Mouse (Mus musculus) brain, embryonic 14.5 days (tissue): ENCODE data around the gene Atraid. TPM values are rescaled to one million over a fixed set of nuclear protein-coding genes. Genes with fewer than 3 reads are reported as not detected.
A peak's percentile ranks its signal among the peaks of the same experiment; 100 is the strongest.

Experiments
- DNase-seq: peaks from one replicate; pipeline ENCODE4 v3.0.0-alpha.2; 2011; ENCODE audit warnings: low read depth
- CTCF ChIP-seq: fragments of 200-500 bp; IDR thresholded peaks from 2 replicates; pipeline ENCODE4 v1.5.1; 2012; ENCODE audit warnings: inconsistent platforms, mild to moderate bottlenecking, moderate library complexity, borderline replicate concordance; ENCODE audit not compliant: insufficient read depth, insufficient read length; ENCODE audit errors: extremely low read depth
- POLR2A ChIP-seq: fragments of 200-500 bp; IDR thresholded peaks from 2 replicates; pipeline ENCODE4 v1.6.1; 2012; ENCODE audit warnings: mild to moderate bottlenecking, inconsistent platforms, borderline replicate concordance; ENCODE audit not compliant: poor library complexity, insufficient read depth, insufficient read length, severe bottlenecking; ENCODE audit errors: extremely low read depth
- polyA plus RNA-seq: library from polyadenylated mRNA; depleted of rRNA; stranded (reverse); fragments of >200 nt; gene quantifications from 2 replicates; pipeline ENCODE4 v1.2.3, GENCODE M21; 2012

Atraid gene
- polyA plus RNA-seq, 1 experiment: 122 TPM

DNA sequence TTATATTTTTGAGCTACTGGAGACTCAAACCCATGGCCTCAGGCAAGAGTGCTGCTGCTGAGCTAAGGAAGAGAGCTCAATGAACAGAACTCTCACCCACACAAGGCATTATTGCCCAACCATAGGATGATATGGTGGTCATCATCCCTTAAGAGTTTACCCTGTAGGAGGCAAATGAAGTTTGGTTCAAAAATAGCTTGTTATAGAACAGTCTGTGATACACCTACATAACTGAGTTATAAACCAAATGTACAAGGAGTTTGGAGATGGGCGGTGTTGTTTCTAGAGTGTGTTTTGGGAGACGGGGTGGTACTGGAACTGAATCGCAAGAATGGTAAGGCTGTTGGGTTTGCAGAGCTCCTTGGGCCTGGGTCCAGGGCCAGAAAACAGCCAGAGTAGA lies 21.7 kb downstream of the Atraid start:
- TF ChIP-seq CTCF (no peak), POLR2A (no peak)
- DNase-seq: no peak

DNA sequence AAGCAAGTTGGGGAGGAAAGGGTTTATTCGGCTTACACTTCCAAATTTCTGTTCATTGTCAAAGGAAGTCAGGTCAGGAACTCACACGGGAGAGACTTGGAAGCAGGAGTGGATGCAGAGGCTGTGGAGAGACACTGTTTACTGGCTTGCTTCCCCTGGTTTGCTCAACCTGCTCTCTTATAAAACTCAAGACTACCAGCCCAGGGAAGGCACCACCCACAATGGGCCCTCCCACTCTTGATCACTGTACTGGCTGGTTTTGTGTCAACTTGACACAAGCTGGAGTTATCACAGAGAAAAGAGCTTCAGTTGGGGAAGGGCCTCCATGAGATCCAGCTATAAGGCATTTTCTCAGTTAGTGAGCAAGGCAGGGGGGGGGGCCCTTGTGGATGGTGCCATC lies 22.9 kb downstream of the Atraid start:
- TF ChIP-seq POLR2A: no peak
- no peak for TF ChIP-seq CTCF
- no peak for DNase-seq

- TF ChIP-seq CTCF: no peak
- TF ChIP-seq POLR2A: no peak
- no peak for DNase-seq
These were observed 23.7 kb downstream of the Atraid start for GRCm38 (mm10) chr5:31071821-31072220.

DNA sequence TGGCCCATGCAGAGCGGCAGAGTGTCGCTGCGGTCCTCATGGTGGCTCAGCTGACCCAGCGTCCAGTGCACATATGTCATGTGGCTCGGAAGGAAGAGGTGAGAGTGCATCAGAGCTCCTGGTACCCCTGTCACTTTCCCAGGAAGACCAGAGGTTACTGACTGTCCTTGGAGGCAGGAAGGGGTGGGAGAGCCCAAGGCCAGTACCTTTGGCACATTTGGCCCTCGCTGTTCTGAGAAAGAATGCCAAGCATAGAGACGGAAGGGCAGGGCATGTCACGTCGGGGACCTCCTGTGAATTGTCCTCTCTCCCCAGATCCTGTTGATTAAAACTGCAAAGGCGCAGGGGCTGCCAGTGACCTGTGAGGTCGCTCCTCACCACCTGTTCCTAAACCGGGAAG lies 25.1 kb downstream of the Atraid start:
- DNase-seq: no peak
- TF ChIP-seq POLR2A (no peak), CTCF (no peak)

DNA sequence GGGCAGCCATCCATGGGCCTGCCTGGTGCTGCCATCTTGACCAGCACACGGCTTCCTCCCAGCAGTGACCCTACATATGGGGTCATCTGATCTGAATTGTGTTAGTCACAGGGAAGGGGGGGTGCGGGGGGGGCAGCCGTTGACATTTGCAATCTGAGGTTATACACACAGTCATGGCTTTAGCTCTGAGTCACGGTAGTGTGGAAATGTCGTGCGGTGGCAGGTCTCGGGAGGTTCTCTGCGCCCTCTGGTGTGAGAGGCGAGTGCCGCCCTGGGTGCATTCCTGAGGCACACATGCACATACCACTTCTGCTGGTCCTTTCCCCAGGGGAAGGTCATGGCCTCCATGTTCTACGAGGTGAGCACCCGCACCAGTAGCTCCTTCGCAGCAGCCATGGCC lies 28.2 kb downstream of the Atraid start:
- no peak for DNase-seq
- TF ChIP-seq POLR2A (no peak), CTCF (no peak)

DNA sequence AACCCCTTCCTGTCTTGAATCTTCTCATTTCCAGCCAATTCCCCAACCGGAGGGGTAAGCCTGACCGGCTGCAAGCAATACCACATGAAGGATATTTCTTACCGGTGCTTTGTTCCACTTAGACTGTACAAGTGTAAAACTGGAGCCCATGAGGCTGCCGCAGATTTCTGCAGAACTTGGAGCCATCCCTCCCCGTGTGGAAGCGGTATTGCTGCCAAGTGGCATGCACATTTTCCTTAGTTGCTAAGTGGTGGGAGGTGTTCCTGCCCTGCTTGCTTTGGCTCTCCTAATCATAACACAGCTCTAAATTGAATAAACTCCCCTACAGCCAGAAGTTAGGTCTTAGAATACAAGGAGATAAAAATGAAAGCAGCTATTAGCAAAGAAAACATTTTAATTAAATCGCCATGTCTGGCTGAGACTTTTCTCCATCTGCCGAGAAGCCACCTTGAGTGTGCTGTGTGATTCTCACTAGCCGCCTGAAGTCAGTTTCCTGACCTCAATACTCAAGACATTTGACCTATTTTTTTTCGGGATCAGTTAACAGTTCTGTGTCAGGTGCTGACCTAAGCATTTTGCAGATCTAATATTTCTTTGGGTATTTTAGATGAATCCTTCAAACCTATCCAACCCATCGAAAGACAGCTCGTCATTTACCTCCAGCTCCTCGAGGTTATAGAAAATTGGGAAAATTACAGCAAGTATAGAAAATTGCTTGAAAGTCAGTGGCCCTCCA lies 32.1 kb downstream of the Atraid start:
- DNase-seq: peak; percentile 39
- TF ChIP-seq POLR2A (no peak), CTCF (no peak)

DNA sequence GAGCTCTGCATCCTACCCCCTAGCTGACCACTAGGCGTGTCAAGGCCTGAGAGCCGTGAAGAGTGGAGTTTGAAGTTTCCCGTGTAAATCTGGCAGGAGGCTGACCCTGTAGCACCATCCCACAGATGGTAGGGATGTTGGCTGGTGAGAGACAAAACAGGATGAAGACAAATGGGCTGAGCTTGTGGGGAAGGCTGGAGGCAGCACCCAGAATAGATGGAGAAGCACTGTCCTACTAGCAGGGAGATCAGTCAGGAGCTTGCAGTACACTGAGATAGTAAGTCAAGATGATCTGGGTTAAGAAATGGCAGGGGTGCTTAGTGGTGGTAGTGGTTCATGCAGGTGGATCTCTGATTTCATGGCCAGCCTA lies 32.7 kb downstream of the Atraid start:
- DNase-seq: no peak
- no peak for TF ChIP-seq CTCF
- no peak for TF ChIP-seq POLR2A

GRCm38 (mm10) chr5:31081386-31081785 lies 33.3 kb downstream of the Atraid start:
- TF ChIP-seq CTCF (peak; percentile 68; the same call in 1 of the 2 replicates), POLR2A (no peak)
- DNase-seq: peak; percentile 39

- peak; percentile 51 for DNase-seq
- TF ChIP-seq CTCF (peak; percentile 71), POLR2A (no peak)
These were observed 34.2 kb downstream of the Atraid start for GRCm38 (mm10) chr5:31082355-31082754.

GRCm38 (mm10) chr5:31082935-31083625 lies 35.0 kb downstream of the Atraid start:
- DNase-seq: peak; percentile 24
- no peak for TF ChIP-seq CTCF
- TF ChIP-seq POLR2A: no peak

DNA sequence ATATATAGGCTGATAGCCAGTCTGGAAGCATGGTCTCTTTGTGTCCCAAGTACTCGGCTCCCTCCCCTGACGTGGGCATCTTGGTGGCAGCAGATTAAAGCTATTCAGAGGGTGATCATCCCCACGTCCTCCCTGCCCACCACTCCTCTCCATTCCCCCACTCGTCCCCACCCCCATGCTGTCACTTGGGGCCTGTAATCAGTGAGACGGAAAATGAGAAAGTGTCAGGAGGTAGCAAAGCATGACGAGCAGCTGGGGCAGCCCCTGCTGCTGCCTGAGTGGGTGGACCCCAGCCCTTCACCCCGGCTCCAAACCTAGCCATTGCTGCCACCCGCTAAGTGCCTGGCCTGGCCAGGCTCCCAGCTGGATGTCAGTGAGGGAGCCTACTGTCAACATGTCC lies 35.8 kb downstream of the Atraid start:
- DNase-seq: peak; percentile 68
- TF ChIP-seq POLR2A: no peak
- no peak for TF ChIP-seq CTCF

DNA sequence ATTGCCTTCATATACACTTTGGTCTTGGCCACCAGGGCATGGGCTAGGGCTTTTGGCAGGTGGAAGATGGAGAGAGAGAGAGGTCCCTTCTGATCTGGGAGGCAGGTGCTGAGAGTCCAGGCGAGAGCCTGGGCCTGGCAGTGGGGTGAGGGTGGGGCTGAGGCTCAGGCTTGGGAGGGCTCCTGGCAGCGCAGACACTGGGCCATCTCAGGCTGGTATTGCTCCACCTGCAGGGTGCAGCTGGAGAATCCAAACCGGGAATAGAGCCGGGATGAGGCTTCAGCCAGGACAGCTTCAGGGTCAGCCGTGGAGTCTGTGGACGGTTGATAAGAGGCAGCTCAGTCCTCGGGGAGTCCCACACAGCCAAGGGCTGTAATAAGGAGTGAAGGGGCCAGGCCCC lies 38.5 kb downstream of the Atraid start:
- peak; percentile 11 for DNase-seq
- TF ChIP-seq CTCF (no peak), POLR2A (no peak)
